Mouse (Mus musculus): ENCODE measurements at regions not wholly inside any gene's neighbourhood (a gene's known extent, or its start where the extent isn't known, plus 50 kb on each side); places are given as distances from the start of the nearest gene placed in this dataset.
A peak's percentile ranks its signal among the peaks of the same experiment; 100 is the strongest.

DNA sequence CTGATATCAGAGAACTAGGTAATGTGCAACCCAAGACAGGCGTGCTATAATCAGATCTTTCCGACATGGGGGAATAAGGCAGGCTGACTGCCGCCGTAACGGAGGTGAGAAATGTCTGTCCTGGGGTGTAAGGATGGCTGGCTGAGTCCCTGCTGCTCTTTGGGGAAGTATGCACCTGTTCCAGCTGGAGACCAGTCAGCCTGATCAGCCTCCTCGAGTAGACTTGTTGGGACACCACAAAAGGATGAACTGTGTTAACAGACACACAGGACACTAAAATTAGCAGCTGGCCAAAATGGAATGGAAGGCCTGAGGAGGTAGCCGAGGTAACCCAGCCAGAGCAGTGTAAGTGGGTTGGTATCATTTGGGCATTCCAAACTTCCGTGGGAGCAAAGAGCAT is 256.3 kb downstream of the Rplp1 start:
- Histone ChIP-seq H3K27me3 (ENCODE audit: control insufficient read depth, insufficient read depth, low read length, poor library complexity, severe bottlenecking) (no peaks in the 10 kb centered on the region), H3K36me3 (ENCODE audit: control insufficient read depth, insufficient read depth, low read length, poor library complexity, severe bottlenecking) (no peaks in the 10 kb centered on the region)
- DNase-seq (ENCODE audit: low read depth, low spot score), result no peak

DNA sequence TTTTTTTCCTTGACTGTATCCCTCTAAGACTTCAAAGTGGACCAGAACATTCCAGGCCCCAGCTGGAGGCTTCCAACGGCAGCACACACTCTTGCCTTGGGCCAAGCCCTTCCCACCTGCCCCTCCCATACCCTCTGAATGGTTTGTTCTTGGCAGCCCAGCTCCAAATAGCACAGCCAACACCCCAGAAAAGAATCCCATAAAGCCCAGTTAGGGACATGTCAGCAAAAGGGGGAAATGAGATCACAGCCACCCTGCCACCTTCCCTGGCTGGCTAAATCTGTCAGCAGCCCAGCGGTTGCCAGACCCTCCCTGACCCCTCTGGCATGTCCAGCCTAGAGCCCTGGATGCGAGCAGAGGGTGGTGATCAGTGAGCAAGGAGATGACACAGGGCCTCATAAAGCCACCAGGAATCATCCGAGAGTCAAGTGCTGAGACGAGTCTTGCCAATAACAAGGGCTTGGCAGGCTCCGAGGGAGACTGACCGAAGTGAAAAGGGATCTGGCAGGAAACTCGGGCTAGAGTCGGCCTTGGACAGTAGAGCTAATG is 258.8 kb downstream of the Rplp1 start:
- DNase-seq (ENCODE audit: low read depth, low spot score), result no peak
- Histone ChIP-seq H3K36me3 (ENCODE audit: control insufficient read depth, insufficient read depth, low read length, poor library complexity, severe bottlenecking) (no peaks in the 10 kb centered on the region), H3K27me3 (ENCODE audit: control insufficient read depth, insufficient read depth, low read length, poor library complexity, severe bottlenecking) (no peaks in the 10 kb centered on the region)

DNA sequence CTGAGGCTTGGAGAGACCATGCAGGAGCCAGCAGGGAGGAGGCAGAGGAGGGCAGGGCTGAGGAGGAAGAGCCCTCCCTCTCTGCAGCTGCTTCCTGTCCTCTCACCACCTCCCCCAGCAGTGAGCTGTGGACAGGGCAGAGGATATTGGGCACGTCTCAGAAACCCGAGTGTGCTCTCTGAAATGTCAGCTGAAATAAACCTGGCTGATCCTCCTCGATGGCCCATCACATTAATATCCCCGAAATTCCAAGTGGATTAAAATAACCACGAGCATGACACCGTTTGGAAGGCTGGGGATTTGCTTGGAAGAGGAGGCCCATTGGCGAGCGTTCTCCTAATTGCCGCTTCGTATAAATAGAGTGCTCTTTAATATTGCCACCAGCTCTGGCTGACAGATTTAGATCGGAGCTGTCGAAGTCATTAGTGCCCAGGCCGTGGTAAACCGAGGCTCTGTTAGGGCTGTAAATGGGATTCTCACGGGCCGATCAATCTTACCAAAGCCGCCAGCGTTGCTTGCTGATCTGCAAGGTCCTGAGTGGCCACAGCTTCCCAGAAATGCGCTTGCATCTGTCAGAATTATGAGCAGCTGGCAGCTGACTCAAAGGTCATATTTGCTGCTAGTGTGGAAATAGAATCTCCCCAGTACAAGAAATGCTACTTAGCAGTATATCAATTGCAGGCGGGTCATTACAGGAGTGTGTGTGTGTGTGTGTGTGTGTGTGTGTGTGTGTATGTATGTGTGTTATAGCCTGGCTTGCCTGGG is 268.5 kb downstream of the Rplp1 start:
- no peaks in the 10 kb centered on the region for H3K36me3 ChIP-seq (ENCODE audit: control insufficient read depth, insufficient read depth, low read length, poor library complexity, severe bottlenecking)
- H3K27me3 ChIP-seq (ENCODE audit: control insufficient read depth, insufficient read depth, low read length, poor library complexity, severe bottlenecking), result no peaks in the 10 kb centered on the region
- peak; percentile 14 for DNase-seq (ENCODE audit: low read depth, low spot score)

DNA sequence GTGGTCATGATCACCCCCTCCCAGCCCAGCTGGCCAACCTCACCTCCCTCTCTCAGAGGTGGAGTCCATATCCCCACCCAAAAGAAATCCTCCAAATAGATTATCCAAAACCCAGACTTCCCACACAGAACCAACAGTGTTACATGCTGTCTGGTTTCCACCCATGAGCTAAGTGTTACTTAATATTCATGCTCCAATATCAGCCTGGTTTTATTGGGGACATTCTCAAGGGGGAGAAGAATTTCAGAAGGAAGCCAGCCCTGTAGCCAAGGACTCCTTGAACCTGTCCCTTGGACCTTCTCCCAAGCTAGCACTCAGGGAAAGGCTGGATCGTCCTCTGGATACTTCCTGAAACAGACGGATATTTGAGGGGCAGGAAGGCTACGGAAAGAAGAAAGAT is 268.6 kb downstream of the Tle3 start:
- Histone ChIP-seq H3K36me3 (ENCODE audit: control insufficient read depth, insufficient read depth, low read length, poor library complexity, severe bottlenecking) (no peaks in the 10 kb centered on the region), H3K27me3 (ENCODE audit: control insufficient read depth, insufficient read depth, low read length, poor library complexity, severe bottlenecking) (no peaks in the 10 kb centered on the region)

DNA sequence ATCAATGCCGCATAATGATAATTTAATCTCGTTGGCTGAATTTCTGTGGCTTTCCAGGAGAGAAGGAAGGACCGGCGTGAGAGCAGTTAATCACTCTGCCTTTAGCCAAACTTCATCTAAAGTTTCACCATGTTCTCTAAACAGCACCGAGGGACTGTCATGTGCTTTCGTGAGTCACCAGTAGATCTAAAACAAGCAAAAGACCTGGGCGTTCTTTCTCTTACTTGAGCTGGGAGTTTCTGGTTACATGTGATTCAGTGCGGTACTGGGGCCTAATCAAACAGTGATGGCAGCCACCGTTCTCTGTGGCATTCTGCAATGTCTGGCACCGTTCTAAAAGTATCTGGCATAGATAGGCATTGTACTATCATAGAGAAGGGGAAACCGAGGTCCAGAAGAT is 266.7 kb downstream of the Tle3 start:
- Histone ChIP-seq H3K27me3 (ENCODE audit: control insufficient read depth, insufficient read depth, low read length, poor library complexity, severe bottlenecking) (no peaks in the 10 kb centered on the region), H3K36me3 (ENCODE audit: control insufficient read depth, insufficient read depth, low read length, poor library complexity, severe bottlenecking) (no peaks in the 10 kb centered on the region)
- DNase-seq (ENCODE audit: low read depth, low spot score), result no peak

More for the DNA sequence above, 268.6 kb downstream of the Tle3 start:
- no peak for DNase-seq (ENCODE audit: low read depth, low spot score)

DNA sequence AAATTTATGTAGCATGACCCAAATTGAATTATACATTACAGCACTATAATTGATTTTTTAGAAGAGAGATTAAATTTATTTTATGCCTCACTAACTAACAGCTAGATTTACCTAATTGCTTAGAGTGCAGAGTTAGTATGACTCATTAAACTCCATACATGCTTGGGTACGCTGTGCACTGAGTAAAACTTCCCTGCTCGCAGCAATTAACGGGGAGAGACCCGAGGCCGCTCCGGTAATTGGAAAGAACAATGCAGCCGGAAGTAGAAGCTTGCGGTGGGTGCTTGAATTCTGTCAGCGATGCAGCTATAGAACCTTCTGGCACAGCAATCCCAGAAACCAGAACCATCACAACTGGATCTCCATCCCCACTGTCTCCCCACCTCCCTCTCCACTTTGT is 261.8 kb downstream of the Tle3 start:
- DNase-seq (ENCODE audit: low read depth, low spot score), result no peak
- Histone ChIP-seq H3K36me3 (ENCODE audit: control insufficient read depth, insufficient read depth, low read length, poor library complexity, severe bottlenecking) (no peaks in the 10 kb centered on the region), H3K27me3 (ENCODE audit: control insufficient read depth, insufficient read depth, low read length, poor library complexity, severe bottlenecking) (no peaks in the 10 kb centered on the region)

DNA sequence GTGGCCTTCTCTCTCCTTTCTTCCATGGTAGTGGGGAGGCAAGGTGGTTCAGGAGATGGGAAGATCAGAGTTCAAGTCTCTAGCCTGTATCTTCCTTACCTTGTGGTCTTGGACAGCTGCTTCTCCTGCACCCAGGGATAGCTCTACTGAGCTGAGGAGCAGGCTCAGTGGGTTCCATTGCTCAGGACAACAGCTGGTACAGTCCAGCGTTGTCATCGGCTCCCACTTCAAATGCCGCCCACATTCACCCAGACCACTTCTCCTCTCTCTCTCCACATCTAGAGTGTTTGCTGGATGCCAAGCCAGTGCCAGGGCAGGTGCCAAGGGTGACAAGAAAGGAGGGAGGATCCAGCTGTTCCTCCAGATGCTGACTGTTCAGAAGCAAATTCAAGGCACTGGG is 260.4 kb downstream of the Tle3 start:
- Histone ChIP-seq H3K27me3 (ENCODE audit: control insufficient read depth, insufficient read depth, low read length, poor library complexity, severe bottlenecking) (no peaks in the 10 kb centered on the region), H3K36me3 (ENCODE audit: control insufficient read depth, insufficient read depth, low read length, poor library complexity, severe bottlenecking) (no peaks in the 10 kb centered on the region)
- DNase-seq (ENCODE audit: low read depth, low spot score), result no peak

DNA sequence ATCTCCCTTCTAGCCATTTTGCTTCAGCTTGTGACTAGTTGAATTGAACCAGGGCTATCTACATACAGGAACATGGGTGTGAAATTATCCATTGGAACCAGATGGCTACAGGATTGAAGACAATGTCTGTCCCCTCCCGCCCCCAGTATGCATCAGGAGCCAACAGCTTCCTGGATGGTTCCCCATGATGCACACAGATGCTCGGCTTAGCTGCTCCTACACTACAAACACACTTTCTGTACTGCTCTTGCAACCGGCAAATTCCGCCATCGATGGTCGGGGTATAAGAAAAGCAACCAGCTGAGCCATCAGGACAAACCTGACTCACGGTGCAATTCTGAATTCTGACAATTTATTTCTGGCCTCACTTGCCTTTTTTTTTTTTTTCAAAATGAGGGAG is 258.9 kb downstream of the Tle3 start:
- no peak for DNase-seq (ENCODE audit: low read depth, low spot score)
- no peaks in the 10 kb centered on the region for H3K27me3 ChIP-seq (ENCODE audit: control insufficient read depth, insufficient read depth, low read length, poor library complexity, severe bottlenecking)
- H3K36me3 ChIP-seq (ENCODE audit: control insufficient read depth, insufficient read depth, low read length, poor library complexity, severe bottlenecking), result no peaks in the 10 kb centered on the region

DNA sequence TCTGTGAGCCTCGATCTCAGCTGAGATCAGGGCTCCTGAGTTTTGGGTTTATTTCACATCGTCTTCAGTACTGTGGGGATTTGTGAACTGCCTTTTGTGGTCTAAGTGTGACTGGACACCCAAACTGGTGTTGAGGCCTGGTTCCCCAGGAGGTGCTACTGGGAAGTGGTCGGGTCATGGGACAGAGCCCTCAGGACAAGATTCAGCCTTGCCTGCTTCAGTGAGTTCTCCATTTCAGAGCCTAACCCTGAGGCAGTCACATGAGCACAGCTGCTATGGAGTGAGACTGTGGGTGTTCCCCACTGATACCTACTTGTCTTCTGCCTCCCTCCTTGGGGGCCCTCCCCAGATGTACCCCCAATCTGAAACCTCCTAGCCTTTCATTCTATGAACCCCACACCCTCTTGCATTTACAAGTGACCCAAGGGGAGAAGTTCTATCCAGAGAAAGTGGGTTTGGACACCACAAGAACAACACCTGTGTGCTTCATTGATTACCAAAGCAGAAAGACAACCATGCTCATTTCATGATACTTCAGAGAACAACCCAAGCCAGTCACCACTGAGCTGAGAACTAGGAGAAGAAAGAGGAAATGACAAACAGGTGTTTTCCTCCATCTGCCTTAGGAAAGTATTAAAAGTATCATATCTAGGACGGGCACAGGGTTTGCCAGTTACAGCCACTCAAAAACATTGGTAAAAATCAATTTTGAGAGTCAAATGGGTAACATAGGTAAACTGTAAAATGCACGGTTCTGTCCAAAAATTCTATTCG is 255.8 kb downstream of the Tle3 start:
- no peaks in the 10 kb centered on the region for H3K27me3 ChIP-seq (ENCODE audit: control insufficient read depth, insufficient read depth, low read length, poor library complexity, severe bottlenecking)
- H3K36me3 ChIP-seq (ENCODE audit: control insufficient read depth, insufficient read depth, low read length, poor library complexity, severe bottlenecking), result no peaks in the 10 kb centered on the region
- peak; percentile 68 for DNase-seq (ENCODE audit: low read depth, low spot score)

DNA sequence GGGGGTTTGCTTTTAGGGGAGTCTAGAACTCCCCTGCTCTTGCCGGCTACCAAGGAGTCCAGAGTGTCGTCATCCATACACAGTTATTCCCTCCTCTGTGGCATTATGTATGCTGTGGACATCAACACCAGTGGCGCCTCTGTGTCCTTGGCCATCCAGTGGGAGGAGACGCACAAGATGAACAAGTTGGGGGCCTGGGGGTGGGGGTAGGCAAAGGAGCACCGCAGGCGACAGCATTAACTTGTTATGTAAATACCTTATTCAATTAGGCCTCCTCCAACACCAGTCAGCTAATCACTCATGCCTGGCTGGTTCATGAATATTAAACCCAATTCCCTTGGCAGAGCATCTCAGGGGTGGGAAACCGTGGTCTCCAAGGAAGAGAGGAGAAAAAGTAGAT is 250.8 kb downstream of the Tle3 start:
- Histone ChIP-seq H3K27me3 (ENCODE audit: control insufficient read depth, insufficient read depth, low read length, poor library complexity, severe bottlenecking) (no peaks in the 10 kb centered on the region), H3K36me3 (ENCODE audit: control insufficient read depth, insufficient read depth, low read length, poor library complexity, severe bottlenecking) (no peaks in the 10 kb centered on the region)
- DNase-seq (ENCODE audit: low read depth, low spot score), result no peak

DNA sequence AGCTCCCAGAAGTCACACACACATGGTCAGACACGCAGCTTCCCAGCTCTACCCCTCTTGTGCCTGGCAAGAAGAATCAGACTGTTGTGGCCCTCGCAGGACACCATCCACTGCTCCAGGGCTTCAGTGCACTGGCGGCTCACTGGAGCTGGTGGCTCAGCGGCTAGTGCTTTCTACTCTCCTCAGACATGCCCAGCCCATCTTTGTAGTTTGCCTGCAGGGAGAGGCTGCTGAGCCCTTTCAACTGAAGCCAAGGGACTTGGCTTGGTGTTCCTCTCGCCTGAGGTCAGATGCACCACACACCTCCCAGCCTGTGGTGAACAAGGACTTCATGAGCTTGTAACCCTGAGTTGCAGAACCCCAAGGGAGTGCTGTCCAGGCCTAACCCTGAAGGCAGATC is 249.8 kb downstream of the Tle3 start:
- Histone ChIP-seq H3K36me3 (ENCODE audit: control insufficient read depth, insufficient read depth, low read length, poor library complexity, severe bottlenecking) (no peaks in the 10 kb centered on the region), H3K27me3 (ENCODE audit: control insufficient read depth, insufficient read depth, low read length, poor library complexity, severe bottlenecking) (no peaks in the 10 kb centered on the region)

DNA sequence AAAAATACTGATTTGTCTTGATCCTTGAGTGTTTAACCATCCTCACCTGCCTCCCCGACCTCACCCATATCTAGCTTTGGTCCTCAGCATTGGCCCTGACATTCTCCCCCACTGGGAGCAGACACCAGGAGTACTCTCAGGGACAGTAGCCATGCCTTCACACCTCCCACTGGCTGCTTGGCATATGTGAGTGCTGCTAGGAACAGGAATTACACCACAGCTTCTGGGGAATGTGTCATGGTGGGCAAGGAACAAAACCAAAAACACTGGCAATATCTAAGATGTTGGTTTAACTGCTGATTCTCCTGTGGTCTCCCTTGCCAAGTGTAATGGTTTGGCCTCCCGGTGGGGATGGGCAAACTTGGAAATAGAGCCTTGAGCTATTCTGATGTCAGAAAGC is 248.6 kb downstream of the Tle3 start:
- no peak for DNase-seq (ENCODE audit: low read depth, low spot score)
- Histone ChIP-seq H3K36me3 (ENCODE audit: control insufficient read depth, insufficient read depth, low read length, poor library complexity, severe bottlenecking) (no peaks in the 10 kb centered on the region), H3K27me3 (ENCODE audit: control insufficient read depth, insufficient read depth, low read length, poor library complexity, severe bottlenecking) (no peaks in the 10 kb centered on the region)

More for the DNA sequence above, 249.8 kb downstream of the Tle3 start:
- no peak for DNase-seq (ENCODE audit: low read depth, low spot score)

DNA sequence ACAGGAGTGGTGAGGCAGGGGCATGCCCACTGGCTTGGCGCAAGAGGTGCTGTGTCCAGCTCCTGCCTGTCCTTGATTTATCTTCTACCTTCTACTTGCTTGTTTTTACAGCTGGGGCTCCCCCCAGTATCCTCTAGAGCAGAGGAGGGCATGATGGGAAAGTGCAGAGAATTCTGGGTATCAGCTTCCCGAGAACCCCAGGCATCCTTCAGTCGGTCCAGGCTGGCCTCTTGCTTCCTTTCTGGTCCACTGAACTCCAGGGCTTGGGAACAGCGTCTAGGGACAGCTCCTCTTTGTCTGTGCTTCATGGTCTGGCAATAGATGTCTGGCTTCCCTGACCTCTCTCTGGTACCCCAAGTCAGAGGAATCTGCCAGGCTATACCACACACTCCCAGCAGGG is 247.9 kb downstream of the Tle3 start:
- Histone ChIP-seq H3K36me3 (ENCODE audit: control insufficient read depth, insufficient read depth, low read length, poor library complexity, severe bottlenecking) (no peaks in the 10 kb centered on the region), H3K27me3 (ENCODE audit: control insufficient read depth, insufficient read depth, low read length, poor library complexity, severe bottlenecking) (no peaks in the 10 kb centered on the region)
- no peak for DNase-seq (ENCODE audit: low read depth, low spot score)

DNA sequence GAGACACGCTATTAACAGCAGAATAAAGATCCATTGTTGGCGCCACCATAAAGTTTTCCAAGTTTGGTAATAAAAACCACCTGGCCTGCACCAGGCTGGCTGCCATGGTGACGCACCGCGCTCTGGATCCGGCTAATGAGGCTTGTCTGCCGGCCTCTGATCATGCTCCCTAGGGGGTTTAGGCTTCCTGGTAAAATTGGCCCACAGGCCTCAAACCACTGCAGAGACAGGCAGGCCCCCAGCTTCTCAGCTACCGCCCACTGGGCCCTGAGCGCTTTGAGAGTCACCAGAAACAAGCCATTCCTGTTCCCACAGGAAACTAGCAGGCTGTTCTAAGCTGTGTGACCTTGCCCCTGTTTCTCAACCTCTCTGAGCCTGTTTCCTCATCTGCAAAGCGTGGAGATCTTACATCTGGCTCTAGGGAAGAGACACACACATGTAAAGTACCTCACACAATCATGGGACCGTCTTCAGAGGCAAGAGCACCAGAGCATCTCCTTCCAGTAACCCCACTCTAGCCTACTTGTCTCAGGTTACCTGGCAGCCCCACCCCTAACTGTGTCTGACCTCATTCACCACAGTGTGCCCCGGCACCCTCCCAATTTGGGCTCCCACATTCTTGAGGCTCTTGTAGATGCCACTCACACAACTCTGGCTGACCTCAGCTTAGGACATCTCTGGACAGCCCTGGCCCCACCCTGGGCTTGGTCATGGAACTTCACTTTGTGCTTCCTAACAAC is 246.5 kb downstream of the Tle3 start:
- Histone ChIP-seq H3K27me3 (ENCODE audit: control insufficient read depth, insufficient read depth, low read length, poor library complexity, severe bottlenecking) (no peaks in the 10 kb centered on the region), H3K36me3 (ENCODE audit: control insufficient read depth, insufficient read depth, low read length, poor library complexity, severe bottlenecking) (no peaks in the 10 kb centered on the region)
- peak; percentile 38 for DNase-seq (ENCODE audit: low read depth, low spot score)

DNA sequence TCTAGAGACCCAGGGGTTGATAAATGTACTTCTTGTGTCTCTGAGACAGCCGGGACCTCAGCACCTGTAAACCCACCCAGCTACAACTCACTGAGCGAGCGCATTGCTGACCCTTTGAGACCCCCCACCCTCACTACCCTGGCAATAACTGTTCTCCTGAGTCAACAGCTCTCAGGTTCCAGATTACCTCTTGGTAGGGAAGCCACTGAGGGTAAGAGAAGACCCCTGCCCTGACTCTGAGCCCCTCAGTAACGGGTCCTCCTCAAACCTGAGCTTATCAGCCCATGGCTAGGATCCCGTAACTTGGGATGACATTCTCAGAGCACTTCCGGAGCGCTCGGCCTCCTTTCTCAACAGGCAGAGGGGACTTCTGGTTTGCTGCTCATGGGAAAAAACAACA is 245.8 kb downstream of the Tle3 start:
- Histone ChIP-seq H3K36me3 (ENCODE audit: control insufficient read depth, insufficient read depth, low read length, poor library complexity, severe bottlenecking) (no peaks in the 10 kb centered on the region), H3K27me3 (ENCODE audit: control insufficient read depth, insufficient read depth, low read length, poor library complexity, severe bottlenecking) (no peaks in the 10 kb centered on the region)
- no peak for DNase-seq (ENCODE audit: low read depth, low spot score)
